In genomic region chr11:6599011-6599681, GRCm38 (mm10) we compare ENCODE assay signal across 11 mouse cellular contexts. TPM values are rescaled to one million over a fixed set of nuclear protein-coding genes. Genes with fewer than 3 reads are reported as not detected.
DNase-seq lines count a peak whose midpoint lies in the region; ATAC-seq lines count a peak whose summit lies in the region.
"Had no signal": no experiment of that assay in that cellular context is flagged by ENCODE, and none has a peak within 500 bp of the region (broad histone marks: within the 10 kb centered on the region; RNA-seq: fewer than 3 reads in every experiment).

No protein-coding gene starts in this region.

- peak overlapping the region; percentile 35 for H3K4me2 ChIP-seq in heart, embryonic 11.5 days
- peak overlapping the region; percentile 46 for H3K4me2 ChIP-seq in forebrain, embryonic 12.5 days

- H3K4me1 ChIP-seq in heart, embryonic 11.5 days (ENCODE audit: control insufficient read depth, insufficient read depth, low read length): peaks cover 36% of the 10 kb centered on the region
- peaks cover 59% of the 10 kb centered on the region for H3K4me1 ChIP-seq in forebrain, embryonic 12.5 days

- no peak for DNase-seq in heart, postnatal 4 days
- DNase-seq in brain, adult 2 months (ENCODE audit: low read depth, low spot score): peak; percentile 39
- no peak for DNase-seq in gastrocnemius, postnatal 10 days
- no peak for DNase-seq in urinary bladder, postnatal 25 days (ENCODE audit: low spot score)

- H3K36me3 ChIP-seq in heart, embryonic 11.5 days (ENCODE audit: control insufficient read depth, insufficient read depth, low read length): peaks cover 9% of the 10 kb centered on the region
- peaks cover 68% of the 10 kb centered on the region for H3K36me3 ChIP-seq in forebrain, embryonic 12.5 days (replicated peaks)

- ATAC-seq in heart, embryonic 11.5 days (replicated peaks; ENCODE audit: insufficient number of reproducible peaks, low FRiP score, low TSS enrichment): 0 out of 2 replicates have a peak, but pooled peaks have one; percentile 24
- ATAC-seq in forebrain, embryonic 12.5 days (ENCODE audit: low FRiP score): peak; percentile 45
- ATAC-seq in megakaryocyte-erythroid progenitor cell, adult 5-6 weeks (replicated peaks; ENCODE audit: low FRiP score, low TSS enrichment, poor library complexity, severe bottlenecking): peak; percentile 13; the same call in 1 of the 2 replicates
- ATAC-seq in frontal cortex, adult (ENCODE audit: low TSS enrichment): no peak

- H3K4me3 ChIP-seq in heart, embryonic 11.5 days (ENCODE audit: low read depth, low read length): no peak overlapping the region
- peak overlapping the region; percentile 19 for H3K4me3 ChIP-seq in forebrain, embryonic 12.5 days (replicated peaks)

- 0 out of 2 replicates have a peak overlapping the region, but pooled peaks have one; percentile 22 for H3K9ac ChIP-seq in heart, embryonic 11.5 days (ENCODE audit: low read depth, low read length)
- H3K9ac ChIP-seq in forebrain, embryonic 12.5 days: peak overlapping the region; percentile 45

- 20% methylated on average over 27 of the region's 27 CpGs for WGBS in heart, embryonic 11.5 days (ENCODE audit: insufficient replicate concordance)
- 13% methylated on average over 25 of the region's 27 CpGs for WGBS in forebrain, embryonic 12.5 days

- H3K9me3 ChIP-seq in heart, embryonic 11.5 days (replicated peaks; ENCODE audit: control insufficient read depth, low read length): no peaks in the 10 kb centered on the region
- H3K9me3 ChIP-seq in forebrain, embryonic 12.5 days: no peaks in the 10 kb centered on the region

- H3K27ac ChIP-seq in heart, embryonic 11.5 days (ENCODE audit: low read depth, low read length): no peak overlapping the region
- H3K27ac ChIP-seq in forebrain, embryonic 12.5 days: peak overlapping the region; percentile 75

- H3K27me3 ChIP-seq in heart, embryonic 11.5 days (ENCODE audit: control insufficient read depth, insufficient read depth, low read length): peaks cover 23% of the 10 kb centered on the region
- peaks cover 8% of the 10 kb centered on the region; the same call in 1 of the 2 replicates for H3K27me3 ChIP-seq in forebrain, embryonic 12.5 days
- H3K27me3 ChIP-seq: CH12.LX had no signal

RNA-seq across cellular contexts. Expression of gene Nacad, which starts 6.7 kb away (rescaled TPM):
- polyA plus RNA-seq in heart, embryonic 11.5 days (2014; fragmentation: Nextera tagmentation; extraction: Ambion mirVana): 1.3 TPM in 2 replicates
- total RNA-seq in heart, postnatal 4 days (2021): 1 to 10 TPM; 1.7 to 2.5 TPM
- 56.3 and 63.2 TPM in 2 replicates for polyA plus RNA-seq in forebrain, embryonic 12.5 days (2016; fragmentation: Nextera tagmentation; extraction: Ambion mirVana)
- total RNA-seq in megakaryocyte-erythroid progenitor cell, adult 5-6 weeks (2014; fragmentation: Nextera tagmentation): not detected in 2 replicates
- not detected in 2 replicates for total RNA-seq in megakaryocyte-erythroid progenitor cell, adult 5-6 weeks (2017)
- total RNA-seq in gastrocnemius, postnatal 10 days (2021): under 1 TPM; 0.45 to 0.65 TPM

RNA-seq across cellular contexts. Expression of gene Tbrg4, which starts 26.7 kb away (rescaled TPM):
- polyA plus RNA-seq in heart, embryonic 11.5 days (2014; fragmentation: Nextera tagmentation; extraction: Ambion mirVana): 43.7 and 45.8 TPM in 2 replicates
- 100 to 1,000 TPM; 105 to 108 TPM for total RNA-seq in heart, postnatal 4 days (2021)
- 46.7 and 48.7 TPM in 2 replicates for polyA plus RNA-seq in forebrain, embryonic 12.5 days (2016; fragmentation: Nextera tagmentation; extraction: Ambion mirVana)
- 113 and 130 TPM in 2 replicates for total RNA-seq in megakaryocyte-erythroid progenitor cell, adult 5-6 weeks (2014; fragmentation: Nextera tagmentation)
- 27.5 and 51.5 TPM in 2 replicates for total RNA-seq in megakaryocyte-erythroid progenitor cell, adult 5-6 weeks (2017)
- total RNA-seq in gastrocnemius, postnatal 10 days (2021): 10 to 100 TPM; 53.6 to 57.1 TPM

RNA-seq across cellular contexts. Expression of gene Wap, which starts 39.3 kb away (rescaled TPM):
- polyA plus RNA-seq in heart, embryonic 11.5 days (2014; fragmentation: Nextera tagmentation; extraction: Ambion mirVana): not detected in 2 replicates
- total RNA-seq in heart, postnatal 4 days (2021): not detected
- not detected in 2 replicates for polyA plus RNA-seq in forebrain, embryonic 12.5 days (2016; fragmentation: Nextera tagmentation; extraction: Ambion mirVana)
- total RNA-seq in megakaryocyte-erythroid progenitor cell, adult 5-6 weeks (2014; fragmentation: Nextera tagmentation): not detected in 2 replicates
- total RNA-seq in megakaryocyte-erythroid progenitor cell, adult 5-6 weeks (2017): not detected in 2 replicates
- not detected for total RNA-seq in gastrocnemius, postnatal 10 days (2021)
- total RNA-seq: CH12.LX; left cerebral cortex, postnatal 10 days had no signal
- polyA plus RNA-seq: spleen, adult 2 months had no signal

RNA-seq across cellular contexts. Expression of gene Ccm2, which starts 52.5 kb away (rescaled TPM):
- 62.9 and 67.9 TPM in 2 replicates for polyA plus RNA-seq in heart, embryonic 11.5 days (2014; fragmentation: Nextera tagmentation; extraction: Ambion mirVana)
- total RNA-seq in heart, postnatal 4 days (2021): 10 to 100 TPM; 31.8 to 34.1 TPM
- 89.9 and 90.7 TPM in 2 replicates for polyA plus RNA-seq in forebrain, embryonic 12.5 days (2016; fragmentation: Nextera tagmentation; extraction: Ambion mirVana)
- 45.8 and 55.6 TPM in 2 replicates for total RNA-seq in megakaryocyte-erythroid progenitor cell, adult 5-6 weeks (2014; fragmentation: Nextera tagmentation)
- 26.8 and 32.7 TPM in 2 replicates for total RNA-seq in megakaryocyte-erythroid progenitor cell, adult 5-6 weeks (2017)
- 10 to 100 TPM; 25.9 to 28.1 TPM for total RNA-seq in gastrocnemius, postnatal 10 days (2021)

RNA-seq across cellular contexts. Expression of gene Ramp3, which starts 59.2 kb away (rescaled TPM):
- polyA plus RNA-seq in heart, embryonic 11.5 days (2014; fragmentation: Nextera tagmentation; extraction: Ambion mirVana): 1.4 and 1.7 TPM in 2 replicates
- 1 to 10 TPM; 3.6 to 3.7 TPM for total RNA-seq in heart, postnatal 4 days (2021)
- polyA plus RNA-seq in forebrain, embryonic 12.5 days (2016; fragmentation: Nextera tagmentation; extraction: Ambion mirVana): 2.5 and 3.1 TPM in 2 replicates
- not detected in 2 replicates for total RNA-seq in megakaryocyte-erythroid progenitor cell, adult 5-6 weeks (2014; fragmentation: Nextera tagmentation)
- not detected in 2 replicates for total RNA-seq in megakaryocyte-erythroid progenitor cell, adult 5-6 weeks (2017)
- 1 to 10 TPM; 1.2 to 1.3 TPM for total RNA-seq in gastrocnemius, postnatal 10 days (2021)
